Mouse (Mus musculus): ENCODE data around the gene Net1.
"Not testable (repeated sequence)": the region's sequence is repeated elsewhere in the genome, so short reads cannot be mapped to it uniquely, and the experiment has no call there.

- not testable (repeated sequence) for TF ChIP-seq CTCF, EP300 (IDR thresholded peaks at IDR 0.05; ENCODE audit: low read depth)
Measured at GRCm38 (mm10) chr13:3837312-3837807, 80.7 kb downstream of the Net1 start, which contains the start of gene Calm4.

Measured in liver, postnatal 0 days (tissue).